Mouse (Mus musculus) layer of hippocampus, adult 9-10 months (tissue): ENCODE measurements around the gene Cfap77.

ENCODE experiments used
- DNase-seq: peaks from one replicate; pipeline ENCODE4 v3.0.0; 2022; ENCODE audit warnings: low spot score

The Cfap77 gene

GRCm38 (mm10) chr2:29046151-29046550 lies 8.7 kb downstream of the Cfap77 start:
- no peak for DNase-seq

GRCm38 (mm10) chr2:29042124-29042523 lies 12.7 kb downstream of the Cfap77 start:
- no peak for DNase-seq

GRCm38 (mm10) chr2:29041477-29041768 lies 13.4 kb downstream of the Cfap77 start:
- no peak for DNase-seq

- DNase-seq = no peak
Observed at GRCm38 (mm10) chr2:29040594-29041476, 14.0 kb downstream of the Cfap77 start.

GRCm38 (mm10) chr2:29039741-29040140 lies 15.1 kb downstream of the Cfap77 start:
- no peak for DNase-seq

- no peak for DNase-seq
Observed at GRCm38 (mm10) chr2:29035698-29036097, 19.2 kb downstream of the Cfap77 start.

GRCm38 (mm10) chr2:29034542-29035475 lies 20.1 kb downstream of the Cfap77 start:
- DNase-seq = no peak

- no peak for DNase-seq
Observed at GRCm38 (mm10) chr2:29031951-29032350, 22.9 kb downstream of the Cfap77 start.

- DNase-seq = no peak
Observed at GRCm38 (mm10) chr2:29030048-29030734, 24.7 kb downstream of the Cfap77 start.

- DNase-seq = no peak
Observed at GRCm38 (mm10) chr2:29025284-29025683, 29.6 kb downstream of the Cfap77 start.

GRCm38 (mm10) chr2:29023001-29023400 lies 31.9 kb downstream of the Cfap77 start:
- no peak for DNase-seq

GRCm38 (mm10) chr2:29021025-29021424 lies 33.8 kb downstream of the Cfap77 start:
- DNase-seq = no peak

- DNase-seq = no peak
Observed at GRCm38 (mm10) chr2:29018680-29019079, 36.2 kb downstream of the Cfap77 start.

- no peak for DNase-seq
Observed at GRCm38 (mm10) chr2:29016599-29017587, 38.0 kb downstream of the Cfap77 start.

GRCm38 (mm10) chr2:29012523-29012922 lies 42.3 kb downstream of the Cfap77 start:
- DNase-seq = no peak

GRCm38 (mm10) chr2:29007656-29008055 lies 47.2 kb downstream of the Cfap77 start:
- DNase-seq = no peak

- DNase-seq = no peak
Observed at GRCm38 (mm10) chr2:29006455-29007034, 48.3 kb downstream of the Cfap77 start.

- no peak for DNase-seq
Observed at GRCm38 (mm10) chr2:29004037-29004436, 50.8 kb downstream of the Cfap77 start.

- no peak for DNase-seq
Observed at GRCm38 (mm10) chr2:28998246-28998645, 56.6 kb downstream of the Cfap77 start.

- DNase-seq = no peak
Observed at GRCm38 (mm10) chr2:28997161-28997834, 57.6 kb downstream of the Cfap77 start.
